Mouse (Mus musculus): Measurements from ENCODE around the gene Tgm2. TPM values are rescaled to one million over a fixed set of nuclear protein-coding genes. Genes with fewer than 3 reads are reported as not detected.

Gene Tgm2
- polyA plus RNA-seq (2012; rRNA removed): 53.3 and 66.9 TPM in 2 replicates

DNA sequence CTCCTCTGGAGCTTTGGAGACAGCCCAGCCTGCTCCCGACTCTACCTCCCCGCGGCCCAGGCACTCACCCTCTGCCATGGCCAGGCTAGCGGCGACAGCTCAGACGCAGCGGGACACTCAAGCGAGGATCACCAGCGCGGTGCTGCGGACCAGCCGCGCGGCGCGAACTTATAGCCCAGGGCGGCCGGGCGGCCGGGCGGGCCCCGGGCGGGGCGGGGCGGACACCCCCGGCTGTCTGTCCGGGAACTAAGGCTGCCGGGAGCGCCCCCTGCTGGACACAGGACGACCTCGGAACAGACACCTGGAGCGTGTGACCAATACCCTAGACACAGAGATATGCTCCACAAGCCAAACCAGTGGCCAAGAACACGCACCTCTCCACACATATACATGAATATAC, at the start of gene Tgm2:
Gene Tgm2, minus strand, starts transcription at position 214 of the 400 bp plus-strand sequence.
- Histone ChIP-seq H3K4me1 (ENCODE audit: control insufficient read depth, insufficient read depth, insufficient read length) (0 out of 2 replicates have a peak, but pooled peaks cover 2% of the 10 kb centered on the region), H3K27ac (ENCODE audit: insufficient read depth, low read length) (peak within 1 kb of the TSS; percentile 53; the same call in 1 of the 2 replicates)
- 4% methylated on average over 33 of the region's 33 CpGs for WGBS

DNA sequence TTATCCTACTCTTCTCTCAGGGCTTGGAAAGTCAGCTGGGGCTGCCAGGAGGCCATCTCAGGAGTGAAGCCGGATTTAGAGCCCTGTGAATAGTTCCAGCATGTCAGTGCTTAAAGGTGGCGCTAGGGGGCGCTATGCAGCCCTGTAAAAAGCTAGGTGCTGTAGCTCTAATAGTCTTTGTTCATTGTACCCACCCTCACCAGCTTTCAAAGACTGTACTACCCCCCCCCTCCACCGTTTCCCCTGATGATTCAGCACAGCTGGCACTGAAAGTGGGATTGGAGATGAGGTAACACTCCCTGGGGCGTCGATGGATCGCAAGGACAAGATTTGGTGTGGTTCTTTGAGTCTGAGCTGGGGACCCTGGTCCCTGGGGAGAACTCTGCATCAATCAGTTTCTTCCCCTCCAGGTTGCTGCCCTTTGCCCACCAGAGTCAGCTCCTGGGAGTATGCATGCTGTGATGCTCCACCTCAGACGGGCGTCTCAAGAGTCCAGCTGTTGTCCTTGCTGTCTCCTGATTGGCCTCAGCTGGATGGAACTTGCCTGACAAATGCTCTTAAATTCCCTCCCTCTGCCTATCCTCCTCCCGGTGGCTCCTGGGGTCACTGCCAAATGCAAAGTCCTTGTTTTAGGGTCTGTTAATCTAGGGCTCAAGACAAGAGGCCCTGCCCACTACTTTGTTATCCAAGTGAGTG, 48.9 kb upstream of the Tgm2 start:
- WGBS: 55% methylated on average over 10 of the region's 10 CpGs
- DNase-seq (ENCODE audit: low read depth in 1 of 2, low spot score in 2 of 2): no peak

More for the DNA sequence above, at the start of gene Tgm2:
- H3K27me3 ChIP-seq (ENCODE audit: control insufficient read depth, insufficient read depth, low read length): no peaks in the 10 kb centered on the region
- H3K36me3 ChIP-seq (ENCODE audit: control insufficient read depth, insufficient read depth, low read length): no peaks in the 10 kb centered on the region
- peak; percentile 47 to 88 for DNase-seq (ENCODE audit: low read depth in 1 of 2, low spot score in 2 of 2)
- TF ChIP-seq POLR2A (IDR thresholded peaks at IDR 0.05; ENCODE audit: low read depth, low read length): no peak
- TF ChIP-seq CTCF (IDR thresholded peaks at IDR 0.05; ENCODE audit: extremely low read depth, insufficient read depth, insufficient read length, insufficient replicate concordance): peak; percentile 69
- H3K4me3 ChIP-seq (ENCODE audit: extremely low read depth, insufficient read depth, insufficient read length): peak within 1 kb of the TSS; percentile 56

DNA sequence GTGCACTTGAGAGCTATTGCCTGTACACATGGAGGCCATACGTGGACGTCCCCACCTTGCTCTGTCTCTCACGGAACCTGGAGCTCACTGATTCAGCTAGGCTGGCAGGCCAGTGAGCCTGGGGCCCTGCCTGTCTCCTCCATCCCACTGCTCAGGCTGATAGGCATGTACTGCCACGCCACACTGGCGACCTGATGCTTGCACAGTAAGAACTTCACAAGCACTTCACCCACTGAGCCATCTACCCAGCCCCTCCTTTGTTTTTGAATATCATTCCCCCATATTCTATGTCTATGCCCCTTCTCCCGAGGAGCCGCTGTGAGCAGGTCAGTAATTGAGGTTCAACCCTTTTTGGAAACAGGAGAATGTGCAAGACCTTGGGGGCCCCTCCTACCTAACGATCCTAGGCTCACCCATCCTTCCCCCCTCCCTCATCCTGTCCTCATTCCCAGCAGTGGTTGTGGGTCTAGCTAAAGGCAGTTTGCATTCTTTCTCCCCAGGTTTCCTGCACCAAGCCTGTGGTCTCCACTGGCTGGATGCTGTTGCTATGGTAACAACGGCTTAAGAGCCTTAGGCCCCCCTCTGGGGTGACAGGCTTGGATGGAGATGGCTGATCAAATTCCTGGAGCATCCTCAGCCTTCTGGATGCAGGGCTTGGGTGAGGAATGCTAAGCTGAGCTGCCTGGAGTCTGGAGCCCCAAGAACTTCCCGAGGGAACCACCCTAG, 47.5 kb upstream of the Tgm2 start:
- Histone ChIP-seq H3K36me3 (ENCODE audit: control insufficient read depth, insufficient read depth, low read length) (no peaks in the 10 kb centered on the region), H3K4me3 (ENCODE audit: extremely low read depth, insufficient read depth, insufficient read length) (no peak overlapping the region), H3K27me3 (ENCODE audit: control insufficient read depth, insufficient read depth, low read length) (no peaks in the 10 kb centered on the region), H3K4me1 (ENCODE audit: control insufficient read depth, insufficient read depth, insufficient read length) (no peaks in the 10 kb centered on the region), H3K27ac (ENCODE audit: insufficient read depth, low read length) (no peak overlapping the region)
- WGBS: 82% methylated on average over 10 of the region's 10 CpGs
- TF ChIP-seq POLR2A (IDR thresholded peaks at IDR 0.05; ENCODE audit: low read depth, low read length): no peak
- no peak for TF ChIP-seq CTCF (IDR thresholded peaks at IDR 0.05; ENCODE audit: extremely low read depth, insufficient read depth, insufficient read length, insufficient replicate concordance)
- DNase-seq (ENCODE audit: low read depth in 1 of 2, low spot score in 2 of 2): no peak

More for the DNA sequence above, 48.9 kb upstream of the Tgm2 start:
- TF ChIP-seq POLR2A (IDR thresholded peaks at IDR 0.05; ENCODE audit: low read depth, low read length) (no peak), CTCF (IDR thresholded peaks at IDR 0.05; ENCODE audit: extremely low read depth, insufficient read depth, insufficient read length, insufficient replicate concordance) (peak; percentile 44; the same call in 1 of the 2 replicates)
- no peaks in the 10 kb centered on the region for H3K27me3 ChIP-seq (ENCODE audit: control insufficient read depth, insufficient read depth, low read length)
- H3K27ac ChIP-seq (ENCODE audit: insufficient read depth, low read length): no peak overlapping the region
- H3K4me3 ChIP-seq (ENCODE audit: extremely low read depth, insufficient read depth, insufficient read length): no peak overlapping the region
- no peaks in the 10 kb centered on the region for H3K36me3 ChIP-seq (ENCODE audit: control insufficient read depth, insufficient read depth, low read length)
- H3K4me1 ChIP-seq (ENCODE audit: control insufficient read depth, insufficient read depth, insufficient read length): no peaks in the 10 kb centered on the region

DNA sequence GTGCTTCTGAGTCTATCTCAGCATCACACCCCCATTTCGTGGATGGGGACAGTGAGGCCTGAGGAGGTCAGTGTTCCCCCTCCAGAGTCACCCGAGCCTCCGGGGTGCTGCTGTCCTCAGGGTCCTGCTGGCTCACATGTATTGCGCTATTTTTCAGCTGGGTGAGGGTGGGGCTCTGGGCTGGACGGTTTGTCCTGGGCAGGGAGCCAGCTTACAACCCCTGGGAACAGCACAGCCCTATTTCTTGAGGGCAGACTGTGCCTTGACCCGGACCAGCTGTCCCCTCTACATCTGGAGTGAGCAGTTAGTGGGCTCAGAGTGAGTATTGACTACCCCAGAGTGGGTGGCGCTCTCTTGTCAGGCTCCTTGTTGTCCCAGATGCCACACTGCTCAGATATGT, 44.9 kb upstream of the Tgm2 start:
- WGBS: 61% methylated on average over 7 of the region's 7 CpGs
- Histone ChIP-seq H3K4me3 (ENCODE audit: extremely low read depth, insufficient read depth, insufficient read length) (no peak overlapping the region), H3K27ac (ENCODE audit: insufficient read depth, low read length) (no peak overlapping the region), H3K4me1 (ENCODE audit: control insufficient read depth, insufficient read depth, insufficient read length) (no peaks in the 10 kb centered on the region), H3K27me3 (ENCODE audit: control insufficient read depth, insufficient read depth, low read length) (no peaks in the 10 kb centered on the region), H3K36me3 (ENCODE audit: control insufficient read depth, insufficient read depth, low read length) (no peaks in the 10 kb centered on the region)
- TF ChIP-seq POLR2A (IDR thresholded peaks at IDR 0.05; ENCODE audit: low read depth, low read length) (no peak), CTCF (IDR thresholded peaks at IDR 0.05; ENCODE audit: extremely low read depth, insufficient read depth, insufficient read length, insufficient replicate concordance) (no peak)
- no peak for DNase-seq (ENCODE audit: low read depth in 1 of 2, low spot score in 2 of 2)

DNA sequence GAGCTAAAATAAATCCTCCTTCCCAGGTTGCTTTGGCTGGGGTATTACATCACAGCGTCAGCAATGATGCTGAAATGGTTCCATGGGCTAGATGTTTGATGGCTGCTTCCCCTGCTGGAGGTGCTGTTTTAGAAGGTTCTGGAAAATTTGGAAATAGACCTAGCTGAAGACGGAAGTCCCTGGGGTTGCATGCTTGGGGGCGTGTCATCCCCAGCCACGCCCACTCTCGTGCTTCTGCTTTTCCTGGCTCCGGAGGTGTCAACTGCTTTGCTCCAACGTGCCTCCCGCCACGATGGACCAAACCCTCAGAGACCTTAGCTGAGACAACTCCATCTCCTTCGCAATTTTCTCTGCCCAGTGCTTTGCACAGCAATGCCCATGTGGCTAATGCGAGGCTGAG, 43.2 kb upstream of the Tgm2 start:
- 50% methylated on average over 11 of the region's 11 CpGs for WGBS
- no peak overlapping the region for H3K27ac ChIP-seq (ENCODE audit: insufficient read depth, low read length)
- no peak for DNase-seq (ENCODE audit: low read depth in 1 of 2, low spot score in 2 of 2)

DNA sequence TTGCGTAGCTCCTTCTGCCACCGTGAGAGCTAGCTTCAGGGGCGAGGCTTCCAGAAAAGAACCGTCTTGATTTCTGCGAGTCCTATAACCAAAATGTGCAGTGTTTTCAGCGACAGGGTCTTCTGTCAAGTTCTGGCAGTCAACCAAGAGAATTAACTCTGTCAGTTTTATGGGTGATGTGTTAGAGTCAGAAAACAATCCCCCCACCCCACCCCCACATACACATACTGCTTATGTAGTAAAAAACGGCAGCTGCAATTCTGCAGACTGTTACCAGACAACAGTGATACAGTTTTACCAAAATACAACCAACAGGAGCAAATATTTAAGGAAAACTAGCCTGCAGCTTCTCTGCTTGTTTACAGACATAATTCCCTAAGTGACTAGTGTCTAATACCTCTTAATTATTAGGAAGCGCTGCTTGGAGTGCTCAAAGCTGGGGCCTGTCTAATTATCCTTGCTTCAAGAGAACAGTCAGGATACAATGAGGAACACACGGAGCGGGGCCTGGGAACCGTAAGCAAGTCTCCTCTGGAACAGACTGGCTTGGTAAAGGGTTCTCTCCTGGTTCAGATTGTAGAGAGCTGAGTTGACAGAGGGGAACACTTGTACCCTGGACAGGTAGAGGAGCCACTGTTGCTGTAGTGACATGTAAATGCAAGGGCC, 40.1 kb upstream of the Tgm2 start:
- DNase-seq (ENCODE audit: low read depth in 1 of 2, low spot score in 2 of 2): no peak
- 90% methylated on average over 11 of the region's 11 CpGs for whole genome bisulfite sequencing
- no peaks in the 10 kb centered on the region for H3K36me3 ChIP-seq (ENCODE audit: control insufficient read depth, insufficient read depth, low read length)
- H3K4me3 ChIP-seq (ENCODE audit: extremely low read depth, insufficient read depth, insufficient read length): no peak overlapping the region
- H3K27ac ChIP-seq (ENCODE audit: insufficient read depth, low read length): no peak overlapping the region
- TF ChIP-seq CTCF (IDR thresholded peaks at IDR 0.05; ENCODE audit: extremely low read depth, insufficient read depth, insufficient read length, insufficient replicate concordance) (no peak), POLR2A (IDR thresholded peaks at IDR 0.05; ENCODE audit: low read depth, low read length) (no peak)
- no peaks in the 10 kb centered on the region for H3K4me1 ChIP-seq (ENCODE audit: control insufficient read depth, insufficient read depth, insufficient read length)
- no peaks in the 10 kb centered on the region for H3K27me3 ChIP-seq (ENCODE audit: control insufficient read depth, insufficient read depth, low read length)

More for the DNA sequence above, 43.2 kb upstream of the Tgm2 start:
- no peaks in the 10 kb centered on the region for H3K4me1 ChIP-seq (ENCODE audit: control insufficient read depth, insufficient read depth, insufficient read length)
- TF ChIP-seq CTCF (IDR thresholded peaks at IDR 0.05; ENCODE audit: extremely low read depth, insufficient read depth, insufficient read length, insufficient replicate concordance) (no peak), POLR2A (IDR thresholded peaks at IDR 0.05; ENCODE audit: low read depth, low read length) (no peak)
- no peaks in the 10 kb centered on the region for H3K36me3 ChIP-seq (ENCODE audit: control insufficient read depth, insufficient read depth, low read length)
- no peak overlapping the region for H3K4me3 ChIP-seq (ENCODE audit: extremely low read depth, insufficient read depth, insufficient read length)
- no peaks in the 10 kb centered on the region for H3K27me3 ChIP-seq (ENCODE audit: control insufficient read depth, insufficient read depth, low read length)
